Mouse (Mus musculus) cerebellum, adult 11-12 months (tissue): Measurements from ENCODE around the gene Nrsn2.

Source experiments
- DNase-seq: peaks from one replicate; pipeline ENCODE4 v3.0.0; 2022

The Nrsn2 gene

DNA sequence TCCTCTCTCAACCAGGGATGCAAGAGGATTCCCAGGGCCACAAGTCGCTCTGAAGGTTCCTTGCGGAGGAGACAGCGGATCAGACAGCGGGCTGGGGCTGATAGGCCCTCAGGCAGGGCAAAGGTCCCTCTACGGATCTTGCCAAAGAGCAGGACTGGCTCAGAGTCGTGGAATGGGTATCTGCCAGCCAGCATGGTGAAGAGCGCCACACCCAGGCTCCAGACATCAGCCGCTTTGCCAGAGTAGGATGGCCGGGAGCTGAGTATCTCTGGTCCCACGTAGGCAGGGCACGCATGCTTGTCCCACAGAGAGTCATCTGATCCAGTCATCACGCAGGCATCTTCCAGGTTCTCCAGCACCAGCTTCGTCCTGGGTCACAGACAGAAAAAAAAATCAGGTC is 38.1 kb downstream of the Nrsn2 start:
- no peak for DNase-seq

DNA sequence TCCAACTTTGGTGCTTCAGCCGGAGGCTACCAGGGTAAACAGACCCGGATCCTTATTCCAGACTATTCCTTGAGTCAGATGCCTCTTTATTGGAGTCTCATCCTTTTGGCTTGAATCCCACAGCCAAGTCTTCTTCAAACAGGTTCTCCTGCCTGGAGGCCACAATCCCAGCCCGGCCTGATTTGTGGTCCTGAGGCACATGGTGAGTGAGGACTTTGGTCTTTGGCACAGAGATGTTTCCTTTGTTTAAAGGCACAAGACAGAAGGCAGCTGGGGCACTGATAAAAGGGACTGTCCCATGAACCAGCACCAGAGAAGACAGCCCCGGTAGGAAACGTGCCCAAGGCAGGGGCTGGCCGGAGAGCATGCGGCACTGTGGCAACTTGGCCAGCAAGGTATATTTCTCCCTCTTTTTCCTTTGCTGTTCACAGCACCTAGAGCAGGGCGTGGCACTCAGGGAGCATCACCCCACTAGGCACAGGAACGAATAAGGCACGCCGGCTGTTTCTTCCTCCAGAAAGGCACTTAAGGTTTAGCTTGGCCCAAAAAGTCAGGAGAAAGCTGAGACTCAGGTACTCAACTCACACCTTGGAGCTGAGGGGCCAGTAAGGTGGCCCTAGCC is 38.7 kb downstream of the Nrsn2 start:
- DNase-seq = no peak

DNA sequence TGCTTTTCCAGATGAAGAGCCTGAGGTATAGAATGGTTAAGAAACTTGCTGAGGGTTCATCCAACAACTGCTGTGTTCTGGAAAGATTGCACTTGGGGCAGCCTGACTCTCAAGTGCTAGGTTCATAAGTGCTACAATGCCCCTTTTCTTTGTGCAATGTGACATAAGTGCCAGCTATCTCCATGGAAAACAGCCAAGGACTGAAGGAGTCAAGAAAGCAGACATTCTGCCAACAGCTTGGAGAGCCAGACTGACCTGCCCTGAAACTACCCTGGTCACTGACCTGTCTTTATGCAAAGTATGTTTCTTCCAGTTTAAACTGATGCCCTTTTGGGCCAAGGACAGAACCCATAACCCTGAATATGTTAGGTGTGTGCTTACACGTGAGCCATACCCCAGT is 39.6 kb downstream of the Nrsn2 start:
- peak; percentile 43 for DNase-seq

- no peak for DNase-seq
Observed at GRCm38 (mm10) chr2:152335289-152335820, 41.1 kb downstream of the Nrsn2 start.

DNA sequence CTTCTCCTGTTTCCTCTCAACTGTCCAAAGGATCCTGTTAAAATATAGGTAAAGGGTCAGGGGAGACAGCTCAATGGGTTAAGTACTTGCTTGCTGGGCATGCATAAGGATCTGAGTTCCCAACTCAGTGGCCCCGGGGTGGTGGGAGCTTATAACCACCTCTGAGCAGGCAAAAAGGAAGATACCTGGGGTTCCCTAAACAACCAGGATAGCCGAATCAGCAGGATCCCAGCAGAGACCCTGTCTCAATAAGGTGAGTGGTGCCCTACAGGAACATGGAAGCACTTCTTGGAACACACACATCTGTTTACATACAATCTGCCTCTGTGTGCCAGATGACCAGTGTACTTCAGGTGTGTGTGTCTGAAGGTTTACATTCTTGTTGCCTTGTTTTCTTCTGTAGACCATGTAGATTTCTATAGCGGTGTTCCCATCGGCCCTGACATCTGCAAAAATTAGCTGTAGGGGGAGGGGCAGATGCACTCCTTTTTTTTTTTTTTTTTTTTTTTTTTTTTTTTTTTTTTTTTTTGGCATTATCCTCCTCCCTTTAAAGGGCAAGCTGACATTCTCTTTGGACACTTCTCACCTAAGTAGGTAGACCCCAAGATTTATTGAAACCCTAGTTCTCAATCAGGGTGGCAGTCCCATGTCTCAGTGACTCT is 43.0 kb downstream of the Nrsn2 start:
- DNase-seq = no peak

DNA sequence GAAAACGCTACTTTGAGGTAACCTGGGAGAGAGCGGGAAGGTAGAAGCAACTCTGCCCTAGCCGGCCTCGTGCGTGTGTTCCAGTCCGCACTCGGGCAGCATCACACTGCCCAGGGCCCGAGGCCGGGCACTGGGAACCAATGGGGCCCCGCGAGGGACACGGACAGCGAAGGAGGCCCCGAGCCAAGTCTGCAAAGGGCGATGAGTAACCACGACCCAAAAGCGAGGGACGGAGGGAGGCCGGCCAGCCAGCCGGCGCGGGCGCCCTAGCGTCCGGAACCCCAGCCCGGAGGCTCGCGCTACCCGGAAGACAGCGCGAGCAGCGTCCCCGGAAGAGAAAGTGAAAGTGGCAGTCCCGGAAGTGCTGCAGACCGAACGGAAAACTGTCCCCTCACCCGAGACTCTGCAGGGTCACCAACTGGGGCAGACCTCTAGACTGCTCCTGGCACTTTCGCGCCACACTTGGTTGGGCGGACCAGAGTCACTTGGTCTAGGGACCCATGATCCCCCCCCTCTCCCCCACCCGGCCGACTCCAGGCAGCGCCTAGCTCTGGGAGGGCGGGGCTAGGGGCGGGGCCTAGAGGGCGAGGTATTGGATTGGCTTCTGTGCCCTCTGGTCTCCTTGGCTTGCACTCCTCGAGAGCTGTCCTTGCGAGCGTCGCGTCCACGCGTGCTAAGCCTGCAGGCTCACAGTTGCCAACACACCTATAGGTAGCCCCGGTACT is 44.2 kb downstream of the Nrsn2 start, which contains the start of gene Rbck1:
Gene Rbck1, minus strand, starts transcription at position 553 of the 725 bp plus-strand sequence.
- DNase-seq = peak; percentile 96

DNA sequence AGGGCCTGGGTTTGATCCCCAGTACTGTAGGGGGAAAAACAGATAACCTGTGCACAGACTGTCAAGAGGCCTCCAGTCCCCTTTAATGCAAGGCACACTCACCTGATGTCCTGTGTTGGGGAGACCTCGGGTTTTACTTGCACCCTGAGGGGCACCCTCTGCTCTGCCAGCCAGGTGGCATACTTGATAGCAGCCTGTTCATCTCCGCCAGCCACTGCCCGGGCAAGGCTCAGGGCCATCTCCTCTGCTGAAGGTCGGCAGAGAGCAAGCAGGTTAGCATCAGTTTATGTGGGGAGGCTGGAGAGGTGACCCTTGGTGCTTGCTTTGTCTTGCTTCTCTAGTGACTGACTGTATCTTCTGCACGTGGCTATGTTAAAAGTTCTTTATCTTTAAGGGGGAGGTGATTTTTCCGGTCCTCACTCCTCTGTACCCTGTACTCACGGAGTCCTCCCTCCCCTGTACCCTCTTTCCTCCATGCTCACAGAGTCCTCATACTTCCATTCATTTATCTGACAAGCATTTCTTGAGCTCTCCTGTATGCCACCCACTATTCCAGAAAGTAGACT is 45.5 kb downstream of the Nrsn2 start:
- no peak for DNase-seq

GRCm38 (mm10) chr2:152327980-152328379 is 48.5 kb downstream of the Nrsn2 start:
- DNase-seq = no peak

- no peak for DNase-seq
Observed at GRCm38 (mm10) chr2:152326654-152327053, 49.8 kb downstream of the Nrsn2 start.

DNA sequence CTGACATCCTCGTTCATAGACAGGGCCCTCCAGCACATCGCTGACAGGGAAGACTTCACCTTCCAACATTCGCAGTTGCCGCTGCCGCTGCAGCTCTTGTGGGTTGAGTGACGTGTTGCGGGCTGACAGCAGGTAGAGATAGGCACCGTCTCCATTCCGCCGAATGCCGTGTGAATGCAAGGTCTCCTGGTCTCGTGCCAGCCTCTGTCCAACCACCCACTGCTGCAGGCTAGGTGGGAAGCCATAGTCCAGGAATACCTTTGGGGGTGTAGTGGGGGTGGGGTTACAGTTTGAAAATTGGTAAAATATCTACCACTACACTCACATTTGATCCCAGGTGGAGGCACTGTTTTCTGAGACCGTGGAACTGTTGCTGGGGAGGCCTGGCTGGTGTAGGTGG is 50.3 kb downstream of the Nrsn2 start:
- no peak for DNase-seq

DNA sequence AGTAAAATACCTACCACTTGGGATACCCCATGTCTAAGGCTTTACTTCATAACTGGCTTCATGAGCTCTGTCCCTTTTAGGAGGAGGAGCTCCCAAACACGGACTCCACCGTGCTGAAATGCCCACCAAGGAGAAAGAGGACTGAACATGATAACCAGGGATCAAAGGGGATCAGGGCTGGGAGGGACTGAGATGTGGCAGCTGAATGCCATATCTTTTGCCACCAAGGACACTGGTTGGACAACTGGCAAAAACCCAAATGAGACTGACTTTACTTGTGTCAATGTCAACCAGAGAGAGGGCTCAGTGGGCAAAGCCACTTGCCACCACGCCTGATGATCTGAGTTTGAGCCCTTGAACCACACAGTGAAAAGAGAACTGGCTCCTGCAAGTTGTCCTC is 51.6 kb downstream of the Nrsn2 start:
- DNase-seq = no peak

GRCm38 (mm10) chr2:152323971-152324370 is 52.5 kb downstream of the Nrsn2 start:
- DNase-seq = peak; percentile 85

- DNase-seq = no peak
Observed at GRCm38 (mm10) chr2:152322198-152322597, 54.2 kb downstream of the Nrsn2 start.

- no peak for DNase-seq
Observed at GRCm38 (mm10) chr2:152321558-152321957, 54.9 kb downstream of the Nrsn2 start.
